8 mouse cellular contexts compared by ENCODE assay signal in the genomic region with DNA sequence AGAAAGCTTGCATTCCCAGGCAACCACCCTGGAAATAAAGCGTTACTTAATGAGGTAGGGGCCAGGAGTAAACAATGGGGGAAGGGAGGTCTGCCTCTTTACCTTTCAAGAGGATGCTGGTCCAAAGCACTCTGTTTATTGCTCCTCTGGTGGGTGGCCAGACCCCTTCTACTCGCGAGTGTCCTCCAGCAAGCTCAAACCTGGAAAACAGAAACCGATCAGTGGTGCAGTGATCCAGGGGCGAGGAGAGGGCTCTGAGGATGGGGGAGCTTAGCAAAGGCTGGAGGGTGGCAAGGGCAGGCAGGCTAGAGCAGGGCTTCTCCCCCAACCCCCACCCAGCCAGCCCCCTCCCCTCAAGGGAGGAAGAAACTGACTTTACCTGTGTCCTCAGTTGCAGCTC. TPM values are rescaled to one million over a fixed set of nuclear protein-coding genes. Genes with fewer than 3 reads are reported as not detected.
A peak's percentile ranks its signal among the peaks of the same experiment; 100 is the strongest.
DNase-seq lines count a peak whose midpoint lies in the region; ATAC-seq lines count a peak whose summit lies in the region.

No protein-coding gene starts in this region.

- 2% methylated on average over 5 of the region's 5 CpGs for WGBS in lung, embryonic 16.5 days
- WGBS in hindbrain, embryonic 12.5 days = under 1% methylated on average over 5 of the region's 5 CpGs
- WGBS in midbrain, embryonic 11.5 days = 2% methylated on average over 5 of the region's 5 CpGs

- DNase-seq in adrenal gland, adult 8-10 months = peak; percentile 20
- DNase-seq in adrenal gland, postnatal 25 days = no peak
- no peak for DNase-seq in lung, postnatal 10 days
- DNase-seq in midbrain, embryonic 11.5 days (ENCODE audit: low spot score, missing footprints) = peak; percentile 88
- no peak for DNase-seq in thymus, postnatal 0 days (ENCODE audit: low spot score)
- no peak for DNase-seq in right cerebral cortex, postnatal 10 days (ENCODE audit: low spot score in 2 of 2)

- H3K4me1 ChIP-seq in lung, embryonic 16.5 days (replicated peaks; ENCODE audit: control insufficient read depth, insufficient read depth, low read length) = peaks cover 11% of the 10 kb centered on the region
- peaks cover 15% of the 10 kb centered on the region for H3K4me1 ChIP-seq in hindbrain, embryonic 12.5 days
- peaks cover 11% of the 10 kb centered on the region; the same call in 1 of the 2 replicates for H3K4me1 ChIP-seq in midbrain, embryonic 11.5 days (ENCODE audit: control insufficient read depth, insufficient read depth, low read length)

- peak overlapping the region; percentile 61 for H3K4me3 ChIP-seq in lung, embryonic 16.5 days (ENCODE audit: low read length)
- peak overlapping the region; percentile 69 for H3K4me3 ChIP-seq in hindbrain, embryonic 12.5 days
- H3K4me3 ChIP-seq in midbrain, embryonic 11.5 days (ENCODE audit: low read depth, low read length) = peak overlapping the region; percentile 80

- no peaks in the 10 kb centered on the region for H3K9me3 ChIP-seq in lung, embryonic 16.5 days (ENCODE audit: control insufficient read depth, low read length)
- H3K9me3 ChIP-seq in hindbrain, embryonic 12.5 days (replicated peaks) = no peaks in the 10 kb centered on the region
- no peaks in the 10 kb centered on the region for H3K9me3 ChIP-seq in midbrain, embryonic 11.5 days (ENCODE audit: control insufficient read depth, low read length)

- H3K36me3 ChIP-seq in lung, embryonic 16.5 days (ENCODE audit: control insufficient read depth, insufficient read depth, low read length) = 0 out of 2 replicates have a peak, but pooled peaks cover 2% of the 10 kb centered on the region
- no peaks in the 10 kb centered on the region for H3K36me3 ChIP-seq in hindbrain, embryonic 12.5 days
- no peaks in the 10 kb centered on the region for H3K36me3 ChIP-seq in midbrain, embryonic 11.5 days (ENCODE audit: control insufficient read depth, insufficient read depth, low read length)

- H3K9ac ChIP-seq in lung, embryonic 16.5 days (ENCODE audit: low read length) = peak overlapping the region; percentile 72
- peak overlapping the region; percentile 82 for H3K9ac ChIP-seq in hindbrain, embryonic 12.5 days
- peak overlapping the region; percentile 84 for H3K9ac ChIP-seq in midbrain, embryonic 11.5 days (ENCODE audit: low read length)

- no peak for ATAC-seq in lung, embryonic 16.5 days (ENCODE audit: low read depth)
- ATAC-seq in hindbrain, embryonic 12.5 days (ENCODE audit: low FRiP score) = peak; percentile 4
- peak; percentile 0; the same call in 1 of the 2 replicates for ATAC-seq in midbrain, embryonic 11.5 days (ENCODE audit: low FRiP score)

- no peaks in the 10 kb centered on the region for H3K27me3 ChIP-seq in lung, embryonic 16.5 days (ENCODE audit: control insufficient read depth, insufficient read depth, low read depth, low read length)
- H3K27me3 ChIP-seq in hindbrain, embryonic 12.5 days = no peaks in the 10 kb centered on the region
- no peaks in the 10 kb centered on the region for H3K27me3 ChIP-seq in midbrain, embryonic 11.5 days (ENCODE audit: control insufficient read depth, insufficient read depth, low read length)

- peak overlapping the region; percentile 95 for H3K4me2 ChIP-seq in lung, embryonic 16.5 days (ENCODE audit: low read depth, low read length)
- H3K4me2 ChIP-seq in hindbrain, embryonic 12.5 days (replicated peaks) = peak overlapping the region; percentile 96
- peak overlapping the region; percentile 88 for H3K4me2 ChIP-seq in midbrain, embryonic 11.5 days

- H3K27ac ChIP-seq in lung, embryonic 16.5 days (ENCODE audit: low read length) = 0 out of 2 replicates have a peak overlapping the region, but pooled peaks have one; percentile 10
- H3K27ac ChIP-seq in hindbrain, embryonic 12.5 days = no peak overlapping the region; the same call in 1 of the 2 replicates
- no peak overlapping the region for H3K27ac ChIP-seq in midbrain, embryonic 11.5 days (ENCODE audit: low read depth, low read length)

RNA-seq across cellular contexts. Expression of gene Asb7, which starts 0.7 kb away (rescaled TPM):
- total RNA-seq in adrenal gland, adult 8-10 months (2022) = 10 to 100 TPM; 16.2 to 26.1 (median 18.6) TPM
- 13.7 and 20.2 TPM in 2 replicates for total RNA-seq in adrenal gland, postnatal 25 days (2021)
- polyA plus RNA-seq in lung, embryonic 16.5 days (2015; fragmentation: Nextera tagmentation; extraction: Ambion mirVana) = 14.7 and 15.8 TPM in 2 replicates
- polyA plus RNA-seq in hindbrain, embryonic 12.5 days (2016; fragmentation: Nextera tagmentation; extraction: Ambion mirVana) = 20.3 and 20.6 TPM in 2 replicates
- 15.8 and 17.0 TPM in 2 replicates for polyA plus RNA-seq in midbrain, embryonic 11.5 days (2014; fragmentation: Nextera tagmentation; extraction: Ambion mirVana)
- polyA plus RNA-seq in thymus, postnatal 0 days (2015; fragmentation: Nextera tagmentation; extraction: Ambion mirVana) = 9.5 and 9.8 TPM in 2 replicates

RNA-seq across cellular contexts. Expression of gene Lins1, which starts 1.0 kb away (rescaled TPM):
- total RNA-seq in adrenal gland, adult 8-10 months (2022) = 10 to 100 TPM; 10.3 to 11.9 (median 10.7) TPM
- 9.8 and 14.5 TPM in 2 replicates for total RNA-seq in adrenal gland, postnatal 25 days (2021)
- 15.4 and 20.9 TPM in 2 replicates for polyA plus RNA-seq in lung, embryonic 16.5 days (2015; fragmentation: Nextera tagmentation; extraction: Ambion mirVana)
- 22.5 and 25.3 TPM in 2 replicates for polyA plus RNA-seq in hindbrain, embryonic 12.5 days (2016; fragmentation: Nextera tagmentation; extraction: Ambion mirVana)
- polyA plus RNA-seq in midbrain, embryonic 11.5 days (2014; fragmentation: Nextera tagmentation; extraction: Ambion mirVana) = 24.7 and 27.1 TPM in 2 replicates
- 10.3 and 11.1 TPM in 2 replicates for polyA plus RNA-seq in thymus, postnatal 0 days (2015; fragmentation: Nextera tagmentation; extraction: Ambion mirVana)

RNA-seq across cellular contexts. Expression of gene Cers3, which starts 54.6 kb away (rescaled TPM):
- under 1 TPM; 0.06 to 0.27 (median 0.21) TPM for total RNA-seq in adrenal gland, adult 8-10 months (2022)
- total RNA-seq in adrenal gland, postnatal 25 days (2021) = 0.27 TPM in 1 of 2 replicates, not detected in the other
- polyA plus RNA-seq in lung, embryonic 16.5 days (2015; fragmentation: Nextera tagmentation; extraction: Ambion mirVana) = 5.4 and 6.0 TPM in 2 replicates
- 0.88 and 0.94 TPM in 2 replicates for polyA plus RNA-seq in hindbrain, embryonic 12.5 days (2016; fragmentation: Nextera tagmentation; extraction: Ambion mirVana)
- polyA plus RNA-seq in midbrain, embryonic 11.5 days (2014; fragmentation: Nextera tagmentation; extraction: Ambion mirVana) = 0.51 and 0.66 TPM in 2 replicates
- 2.3 and 2.7 TPM in 2 replicates for polyA plus RNA-seq in thymus, postnatal 0 days (2015; fragmentation: Nextera tagmentation; extraction: Ambion mirVana)

Comparison
In these comparisons a context has a peak if more than half of its experiments do, and no peak if none do; other contexts are left out.
1. DNase-seq: peak in adrenal gland, adult 8-10 months (single experiment) and midbrain, embryonic 11.5 days (single experiment); none in adrenal gland, postnatal 25 days (single experiment), lung, postnatal 10 days (single experiment), thymus, postnatal 0 days (single experiment) and right cerebral cortex, postnatal 10 days (0 of 2).
2. Peak in every context shown above with its lines, with median percentiles within 50 percentile points of each other: H3K4me2 ChIP-seq, H3K4me3 ChIP-seq and H3K9ac ChIP-seq.